Mouse (Mus musculus) erythroblast, embryonic 14.5 days (primary cell): ENCODE results near the gene Gm10842.

ENCODE experiments used
- GATA1 ChIP-seq: IDR thresholded peaks from 2 replicates; pipeline ENCODE4 v1.6.1; 2012; ENCODE audit warnings: low read length, inconsistent platforms, mixed read lengths
- TAL1 ChIP-seq: IDR thresholded peaks from 3 replicates; pipeline ENCODE4 v1.6.1; 2012; ENCODE audit warnings: low read length, inconsistent platforms, mixed read lengths

DNA sequence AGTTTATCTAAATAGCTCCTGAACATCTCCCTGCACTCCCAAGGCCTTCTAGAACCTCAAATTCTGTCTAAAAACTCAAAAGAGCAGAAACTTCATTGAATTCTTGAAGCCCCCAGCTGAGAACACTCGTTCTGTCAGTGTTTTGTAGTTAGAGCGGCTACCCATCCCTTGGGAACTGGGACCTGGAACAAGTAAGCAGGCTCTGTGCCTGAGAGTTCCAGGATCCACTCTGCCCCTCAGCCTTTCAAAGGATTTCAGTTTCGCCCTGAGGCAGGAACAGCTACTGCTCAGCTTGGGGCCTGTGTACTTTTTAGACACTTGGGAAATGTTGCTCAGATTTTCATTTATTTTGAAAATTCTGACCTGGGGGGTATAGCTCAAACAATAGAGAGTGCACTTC, at the start of gene Gm10842:
- no peak for TF ChIP-seq GATA1
- TF ChIP-seq TAL1 = no peak
